Mouse (Mus musculus) central nervous system, embryonic 14 days (tissue): Measurements from ENCODE around the gene Pten. TPM values are rescaled to one million over a fixed set of nuclear protein-coding genes. Genes with fewer than 3 reads are reported as not detected.

Experiments
- polyA plus RNA-seq: library from polyadenylated mRNA; depleted of rRNA; stranded (reverse); fragments of >200 nt; gene quantifications from 2 replicates; pipeline ENCODE4 v1.2.3, GENCODE M21; 2012; rRNA removed

Gene Pten
- 24.5 and 26.3 TPM in 2 replicates for polyA plus RNA-seq

GRCm38 (mm10) chr19:32756900-32757725, at the start of gene Pten:
Pten (plus strand) TSS chr19:32757497.

GRCm38 (mm10) chr19:32739686-32740085, 17.6 kb upstream of the Pten start, which contains the start of gene Atad1:
Atad1 (minus strand) TSS chr19:32739786.

Other genes starting within 250 kb of the Pten start
- gene Papss2, start 161.7 kb upstream of the Pten start, polyA plus RNA-seq, result 1.6 and 13.3 TPM in 2 replicates
- 59.5 and 68.4 TPM in 2 replicates for gene Atad1, start 17.7 kb upstream of the Pten start, polyA plus RNA-seq